Mouse (Mus musculus) lung, postnatal 0 days (tissue): Measurements from ENCODE around the gene Col4a1.

ENCODE experiments used
- CTCF ChIP-seq: IDR thresholded peaks from 2 replicates; pipeline ENCODE4 v1.5.1; 2016; ENCODE audit warnings: antibody characterized with exemption, mild to moderate bottlenecking
- EP300 ChIP-seq: IDR thresholded peaks from 2 replicates; pipeline ENCODE4 v1.6.1; 2016; ENCODE audit warnings: antibody characterized with exemption, mild to moderate bottlenecking, control low read depth

DNA sequence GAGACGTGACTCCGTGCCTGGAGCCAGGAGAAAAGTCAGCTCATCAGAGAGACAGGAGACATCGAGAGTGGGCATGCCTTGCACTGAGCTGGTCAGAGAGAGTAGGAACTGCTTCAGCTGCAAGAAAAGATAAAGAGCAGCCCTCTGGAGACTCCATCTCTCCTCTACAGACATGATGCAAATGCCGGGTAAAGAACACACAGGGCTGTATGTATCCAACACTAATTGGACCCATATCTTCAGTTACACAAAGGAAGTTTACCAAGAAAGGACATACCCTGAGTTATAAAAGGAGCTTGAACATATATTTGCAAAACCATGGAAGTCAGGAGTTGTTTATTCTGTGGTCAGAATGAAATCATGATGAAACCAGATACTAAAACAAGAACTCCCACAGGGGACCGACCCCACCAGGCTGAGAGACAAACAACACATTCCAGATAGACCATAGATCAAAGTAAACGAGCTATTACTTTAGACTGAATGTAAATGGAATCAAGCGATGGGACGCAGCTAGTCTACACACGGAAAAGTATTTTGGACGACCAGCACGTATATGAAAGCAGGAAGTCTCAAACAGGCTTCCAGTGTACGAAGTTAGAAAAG, 119.8 kb downstream of the Col4a1 start:
- TF ChIP-seq CTCF (no peak), EP300 (no peak)
